Mouse (Mus musculus) forebrain, embryonic 11.5 days (tissue): ENCODE results near the gene Tspan9. TPM values are rescaled to one million over a fixed set of nuclear protein-coding genes. Genes with fewer than 3 reads are reported as not detected.

Experiments used
- ATAC-seq: fragments of 200-750 bp; cut with Nextera tagmentation; replicated peaks from 2 replicates; pipeline ENCODE4 v1.8.0; 2017; ENCODE audit warnings: moderate TSS enrichment; ENCODE audit not compliant: low FRiP score
- DNase-seq: peaks from one replicate; pipeline ENCODE4 v3.0.0-alpha.2; 2017; ENCODE audit warnings: low spot score
- H3K27ac ChIP-seq: fragments of 300-500 bp; sonication (generic); 2 replicates; pipeline ENCODE4 v1.5.1; 2014; ENCODE audit warnings: low read depth, low read length
- H3K27me3 ChIP-seq: fragments of 300-500 bp; sonication (generic); 2 replicates; pipeline ENCODE4 v1.6.1; 2014; ENCODE audit warnings: mild to moderate bottlenecking, low read length, mixed read lengths; ENCODE audit not compliant: control insufficient read depth, insufficient read depth
- H3K36me3 ChIP-seq: fragments of 300-500 bp; sonication (generic); 2 replicates; pipeline ENCODE4 v1.6.1; 2014; ENCODE audit warnings: mild to moderate bottlenecking, low read length, moderate library complexity, mixed read lengths; ENCODE audit not compliant: control insufficient read depth, insufficient read depth
- H3K4me1 ChIP-seq: fragments of 300-500 bp; sonication (generic); replicated peaks from 2 replicates; pipeline ENCODE4 v1.6.1; 2014; ENCODE audit warnings: low read length, mixed read lengths; ENCODE audit not compliant: control insufficient read depth, insufficient read depth
- H3K4me2 ChIP-seq: fragments of 300-500 bp; sonication (generic); 2 replicates; pipeline ENCODE4 v1.6.1; 2014; ENCODE audit warnings: low read depth, mild to moderate bottlenecking, low read length, moderate library complexity, mixed read lengths; ENCODE audit not compliant: severe bottlenecking
- H3K4me3 ChIP-seq: fragments of 300-500 bp; sonication (generic); 2 replicates; pipeline ENCODE4 v1.5.1; 2014; ENCODE audit warnings: low read depth, low read length
- H3K9ac ChIP-seq: fragments of 300-500 bp; sonication (generic); 2 replicates; pipeline ENCODE4 v1.6.1; 2014; ENCODE audit warnings: low read length
- H3K9me3 ChIP-seq: fragments of 300-500 bp; sonication (generic); 2 replicates; pipeline ENCODE4 v1.6.1; 2016; ENCODE audit warnings: low read length, mixed read lengths; ENCODE audit not compliant: control insufficient read depth
- WGBS: fragments of 180-500 bp; shearing (Covaris S2); extraction: QIAGEN DNeasy Blood & Tissue Kit; methylation state at CpG from one replicate; pipeline ENCODE4 v1.1.7; 2014; 5-methylcytosine and 5-hydroxymethylcytosine counted together
- polyA plus RNA-seq: library from polyadenylated mRNA; unstranded; fragments of >200 nt; fragmentation: Nextera tagmentation; extraction: Ambion mirVana; gene quantifications from 2 replicates; pipeline ENCODE4 v1.2.1, GENCODE M21; 2014

Tspan9 gene
- polyA plus RNA-seq, 1 experiment from 2014 or later, result 39.6 TPM

DNA sequence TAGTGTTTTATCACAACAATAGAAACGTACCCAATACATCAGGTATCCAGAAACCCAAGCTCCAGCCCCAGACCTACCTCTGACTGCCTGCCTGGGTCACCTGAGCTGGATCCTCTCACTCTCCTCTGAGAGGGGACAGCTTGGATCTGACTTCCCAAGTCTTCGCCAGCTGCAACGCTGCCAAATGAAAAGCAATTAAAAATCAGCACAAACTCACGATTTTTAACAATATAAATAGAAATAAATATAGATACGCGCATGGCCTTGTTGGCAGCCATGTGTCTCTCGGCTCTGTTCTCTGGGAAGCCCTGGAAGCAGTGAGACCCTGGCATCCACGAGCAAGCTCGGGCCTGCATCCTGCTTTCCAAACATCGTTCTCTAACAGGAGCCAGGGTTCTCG, 60.1 kb downstream of the Tspan9 start:
- no peaks in the 10 kb centered on the region for H3K27me3 ChIP-seq
- H3K4me1 ChIP-seq, result no peaks in the 10 kb centered on the region
- no peak overlapping the region for H3K4me3 ChIP-seq
- no peak overlapping the region for H3K4me2 ChIP-seq
- H3K9me3 ChIP-seq, result no peaks in the 10 kb centered on the region
- H3K27ac ChIP-seq, result no peak overlapping the region
- H3K36me3 ChIP-seq, result no peaks in the 10 kb centered on the region
- DNase-seq (no peak), ATAC-seq (no peak)
- 89% methylated on average over 11 of the region's 11 CpGs for WGBS
- H3K9ac ChIP-seq, result no peak overlapping the region

DNA sequence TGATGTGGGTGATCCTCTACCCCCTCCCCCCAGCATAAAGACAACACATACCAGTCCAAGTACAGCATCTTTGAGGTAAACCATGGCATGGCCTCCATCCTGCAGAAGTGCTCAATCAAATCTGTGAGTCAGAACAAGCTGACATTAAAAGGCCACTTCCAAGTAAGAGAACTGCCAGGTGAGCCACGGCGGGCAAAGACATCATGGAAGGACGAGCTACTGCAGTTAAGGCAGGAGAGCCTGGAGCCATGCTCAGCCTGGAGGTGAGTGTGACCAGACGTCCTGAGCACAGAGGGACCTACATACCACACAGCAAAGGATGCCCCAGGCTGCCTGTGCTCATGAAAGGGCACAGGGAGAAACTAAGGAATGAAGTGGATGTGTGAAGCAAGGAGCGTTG, 61.6 kb downstream of the Tspan9 start:
- 85% methylated on average over 5 of the region's 5 CpGs for WGBS
- DNase-seq, result no peak
- no peaks in the 10 kb centered on the region for H3K4me1 ChIP-seq

DNA sequence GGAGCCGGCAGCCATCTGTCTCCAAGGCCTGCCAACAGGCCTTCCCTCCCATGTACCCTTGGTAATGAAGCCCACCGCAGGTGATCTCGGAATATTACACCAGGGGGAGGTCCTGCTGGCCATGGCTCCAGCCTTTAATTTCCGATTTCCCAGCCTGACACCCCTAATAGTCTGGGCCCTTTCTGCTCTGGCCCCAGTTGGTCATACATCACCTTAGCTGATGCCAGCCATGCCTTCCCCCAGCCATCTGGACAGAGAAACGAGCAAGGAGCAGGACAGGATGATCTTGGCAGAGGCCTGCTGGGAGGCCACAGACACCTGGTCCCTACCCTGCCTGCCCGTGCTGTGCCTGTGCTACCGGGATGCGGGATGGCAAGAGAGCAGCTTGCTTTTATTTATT, 62.1 kb downstream of the Tspan9 start:
- H3K4me1 ChIP-seq, result no peaks in the 10 kb centered on the region
- no peak overlapping the region for H3K4me2 ChIP-seq
- H3K27ac ChIP-seq, result no peak overlapping the region
- DNase-seq (no peak), ATAC-seq (no peak)
- H3K27me3 ChIP-seq, result no peaks in the 10 kb centered on the region
- no peak overlapping the region for H3K4me3 ChIP-seq
- no peaks in the 10 kb centered on the region for H3K9me3 ChIP-seq
- WGBS, result 94% methylated on average over 8 of the region's 8 CpGs
- H3K36me3 ChIP-seq, result no peaks in the 10 kb centered on the region
- no peak overlapping the region for H3K9ac ChIP-seq

More for the DNA sequence above, 61.6 kb downstream of the Tspan9 start:
- Histone ChIP-seq H3K36me3 (no peaks in the 10 kb centered on the region), H3K27me3 (no peaks in the 10 kb centered on the region), H3K4me3 (no peak overlapping the region), H3K9me3 (no peaks in the 10 kb centered on the region), H3K4me2 (no peak overlapping the region), H3K9ac (no peak overlapping the region), H3K27ac (no peak overlapping the region)
- no peak for ATAC-seq

DNA sequence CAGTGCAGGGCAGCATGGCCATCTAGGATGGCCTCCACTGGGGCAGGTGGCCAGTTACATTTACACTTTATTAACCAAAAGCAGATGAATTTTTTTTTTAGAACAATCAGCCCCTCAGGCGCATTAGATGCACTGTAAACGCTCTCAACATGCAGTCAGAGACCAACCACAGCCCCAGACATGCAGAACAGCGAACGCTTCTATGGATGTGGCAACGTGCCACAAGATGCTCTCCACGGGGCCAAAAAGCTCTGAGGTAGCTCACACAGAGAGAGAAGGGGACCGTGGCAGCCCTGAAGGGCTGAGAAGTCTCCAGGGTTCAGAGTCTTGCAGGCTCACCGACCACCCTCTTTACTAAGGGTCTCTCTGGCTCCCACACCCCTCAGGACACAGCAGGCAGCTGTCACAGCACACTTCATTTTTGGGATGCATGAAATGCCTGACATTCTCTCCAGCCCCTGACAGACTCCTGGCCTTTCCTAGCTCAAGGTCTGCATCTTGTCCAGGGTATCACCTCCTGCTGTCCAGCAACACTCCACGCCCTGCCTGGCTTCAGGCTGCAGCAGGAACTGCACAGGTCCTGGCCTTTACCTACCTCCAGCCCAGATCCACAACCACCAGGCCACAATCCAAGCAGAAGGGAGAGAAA, 63.7 kb downstream of the Tspan9 start:
- WGBS, result 76% methylated on average over 9 of the region's 9 CpGs
- Histone ChIP-seq H3K4me2 (no peak overlapping the region), H3K4me1 (no peaks in the 10 kb centered on the region), H3K36me3 (no peaks in the 10 kb centered on the region), H3K4me3 (no peak overlapping the region), H3K9me3 (no peaks in the 10 kb centered on the region), H3K27ac (no peak overlapping the region), H3K27me3 (no peaks in the 10 kb centered on the region), H3K9ac (no peak overlapping the region)
- ATAC-seq (no peak), DNase-seq (no peak)

DNA sequence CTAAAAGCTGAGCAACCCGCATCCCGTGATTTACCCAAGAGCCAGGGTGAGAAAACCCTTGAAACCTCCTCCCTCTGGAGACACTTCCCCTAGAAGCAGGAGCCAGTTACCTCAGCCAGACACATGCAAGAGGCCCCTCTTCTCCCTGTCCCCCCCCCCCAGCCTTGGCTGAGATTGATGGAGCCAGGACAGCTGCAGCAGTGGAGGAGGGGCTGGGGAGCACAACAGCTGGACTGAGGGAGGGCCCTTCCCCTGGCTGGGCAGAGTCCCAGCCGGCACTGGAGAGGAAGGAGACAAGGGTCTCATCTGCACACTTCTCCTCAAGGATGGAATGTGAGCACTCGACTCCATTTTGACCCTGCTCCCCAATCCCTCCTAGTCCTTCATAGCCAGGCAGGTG, 64.9 kb downstream of the Tspan9 start:
- ATAC-seq (no peak), DNase-seq (no peak)
- Histone ChIP-seq H3K9ac (no peak overlapping the region), H3K4me3 (no peak overlapping the region), H3K4me1 (no peaks in the 10 kb centered on the region), H3K9me3 (no peaks in the 10 kb centered on the region), H3K36me3 (no peaks in the 10 kb centered on the region), H3K4me2 (no peak overlapping the region), H3K27me3 (no peaks in the 10 kb centered on the region), H3K27ac (no peak overlapping the region)
- 70% methylated on average over 4 of the region's 4 CpGs for WGBS

DNA sequence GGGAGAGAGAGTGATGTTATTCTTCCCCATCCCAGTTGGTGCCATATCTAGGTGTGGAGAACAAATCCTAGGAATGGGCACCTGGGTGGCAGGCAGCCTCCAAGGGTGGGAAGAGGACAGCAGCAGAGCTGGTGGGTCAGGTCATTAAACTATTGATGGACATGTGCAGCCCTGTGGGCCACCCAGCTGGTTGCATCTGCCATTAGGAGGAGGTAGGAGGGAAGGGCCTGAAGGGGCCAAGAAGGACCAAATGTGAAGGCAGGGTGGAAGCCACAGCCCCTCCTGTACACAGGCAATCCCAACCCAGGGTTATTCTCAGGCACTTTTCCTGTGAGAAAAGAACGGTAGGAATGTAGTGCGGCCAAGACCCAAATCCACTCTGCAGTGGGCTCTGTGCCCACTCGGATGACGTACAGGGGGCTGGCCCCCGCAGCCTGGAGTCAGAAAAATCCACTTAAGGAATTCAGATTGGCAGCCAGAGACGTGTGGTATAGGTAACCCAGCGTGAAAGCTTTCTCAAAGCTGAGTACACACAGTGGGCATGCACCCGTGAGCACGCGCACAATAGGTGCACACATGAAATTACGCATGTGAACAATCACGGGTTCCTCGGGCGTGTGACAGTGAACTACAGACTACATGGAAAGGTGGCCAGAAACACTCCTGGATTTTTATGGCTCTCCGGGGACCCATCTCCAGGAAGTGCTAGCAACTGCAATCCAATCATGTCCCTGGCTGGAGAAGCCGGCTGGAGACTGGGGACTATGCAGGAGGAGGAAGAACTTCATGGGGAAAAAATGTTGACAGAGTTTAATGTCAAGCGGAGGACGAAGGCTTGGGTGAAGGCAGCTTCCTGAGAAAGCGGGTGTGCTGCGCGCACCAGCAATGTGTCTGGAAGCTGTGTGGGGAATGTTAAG, 67.0 kb downstream of the Tspan9 start:
- Histone ChIP-seq H3K4me3 (no peak overlapping the region), H3K9ac (no peak overlapping the region), H3K36me3 (no peaks in the 10 kb centered on the region), H3K4me1 (peaks cover under 1% of the 10 kb centered on the region; the same call in 1 of the 2 replicates), H3K27me3 (no peaks in the 10 kb centered on the region), H3K4me2 (no peak overlapping the region), H3K27ac (no peak overlapping the region), H3K9me3 (no peaks in the 10 kb centered on the region)
- DNase-seq, result no peak
- no peak for ATAC-seq
- WGBS, result 90% methylated on average over 21 of the region's 21 CpGs

DNA sequence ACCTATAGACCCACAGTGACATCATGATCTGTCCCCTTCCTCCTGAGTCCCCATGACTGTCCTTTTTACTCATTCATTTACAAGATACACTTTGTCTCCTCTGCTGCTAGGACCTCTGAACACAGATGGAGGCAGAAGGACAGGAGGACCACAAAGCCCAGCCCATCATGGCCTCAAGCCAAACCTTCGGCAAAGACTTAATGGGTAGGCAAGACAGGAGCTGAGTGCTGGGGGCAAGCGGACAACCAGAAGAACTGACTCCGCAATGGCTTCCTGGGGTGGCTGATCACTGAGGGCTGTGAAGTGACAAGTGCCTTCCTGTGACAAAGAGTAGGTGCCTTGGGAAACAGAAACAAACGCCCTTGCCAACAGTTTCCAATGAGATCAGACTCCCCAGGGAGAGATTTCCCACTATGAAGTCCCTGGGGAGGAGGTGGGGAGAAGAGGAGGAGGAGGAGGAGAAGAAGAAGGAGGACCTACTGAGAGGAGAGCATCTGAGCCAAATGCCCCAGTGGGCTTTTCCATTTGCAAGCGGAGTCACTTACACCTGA, 67.9 kb downstream of the Tspan9 start:
- DNase-seq, result no peak
- Histone ChIP-seq H3K27me3 (no peaks in the 10 kb centered on the region), H3K9ac (no peak overlapping the region), H3K36me3 (no peaks in the 10 kb centered on the region), H3K4me3 (no peak overlapping the region), H3K4me1 (peaks cover 4% of the 10 kb centered on the region; the same call in 1 of the 2 replicates), H3K27ac (no peak overlapping the region), H3K4me2 (no peak overlapping the region), H3K9me3 (no peaks in the 10 kb centered on the region)
- 84% methylated on average over 5 of the region's 5 CpGs for WGBS
- ATAC-seq, result no peak

DNA sequence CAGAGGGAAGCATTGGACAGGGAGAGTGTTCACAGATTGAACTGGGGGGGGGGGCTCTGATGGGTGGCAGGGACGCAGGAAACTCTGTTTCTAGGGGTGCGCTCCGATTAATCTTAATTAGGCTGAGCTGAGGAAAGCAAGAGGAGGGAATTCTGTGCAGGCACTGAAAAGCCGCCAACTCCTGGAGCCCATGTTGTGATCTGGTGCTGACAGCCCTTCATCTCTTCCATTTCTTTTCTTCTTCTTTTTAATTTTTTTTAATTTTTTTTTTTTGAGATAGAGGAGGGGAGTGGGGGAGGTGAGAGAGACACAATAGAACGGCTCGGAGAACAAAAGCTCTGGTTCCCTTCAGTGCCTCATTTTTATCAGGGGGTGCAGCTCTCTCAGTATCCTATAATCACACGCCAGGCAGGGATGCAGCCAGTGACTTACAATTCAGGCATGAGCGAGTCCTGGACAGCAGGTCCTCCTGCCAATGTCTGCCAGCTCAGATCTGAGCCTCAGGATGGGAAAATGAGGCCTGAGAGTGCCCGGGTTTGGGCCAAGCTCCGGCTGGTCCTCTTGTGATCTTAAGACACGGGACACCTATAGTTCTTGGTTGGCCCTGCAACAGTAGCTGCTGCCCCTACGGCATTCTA, 72.4 kb downstream of the Tspan9 start:
- Histone ChIP-seq H3K9me3 (no peaks in the 10 kb centered on the region), H3K36me3 (no peaks in the 10 kb centered on the region), H3K4me2 (no peak overlapping the region), H3K9ac (no peak overlapping the region), H3K27me3 (no peaks in the 10 kb centered on the region), H3K4me3 (no peak overlapping the region), H3K4me1 (peaks cover 10% of the 10 kb centered on the region; the same call in 1 of the 2 replicates), H3K27ac (no peak overlapping the region)
- no peak for DNase-seq
- WGBS, result 67% methylated on average over 12 of the region's 12 CpGs
- no peak for ATAC-seq
